Mouse (Mus musculus) thymus, adult 18-20 months (tissue): ENCODE measurements around the gene Gm20425.
"Not testable (repeated sequence)": the region's sequence is repeated elsewhere in the genome, so short reads cannot be mapped to it uniquely, and the experiment has no call there.

ENCODE experiments used
- DNase-seq, 2 experiments: peaks; one replicate each; pipeline ENCODE4 v3.0.0; 2022; ENCODE audit warnings: mixed read lengths in 2 of 2

Gm20425 gene

GRCm38 (mm10) chr9:103224721-103225120 is 5.4 kb downstream of the Gm20425 start:
- no peak for DNase-seq

DNA sequence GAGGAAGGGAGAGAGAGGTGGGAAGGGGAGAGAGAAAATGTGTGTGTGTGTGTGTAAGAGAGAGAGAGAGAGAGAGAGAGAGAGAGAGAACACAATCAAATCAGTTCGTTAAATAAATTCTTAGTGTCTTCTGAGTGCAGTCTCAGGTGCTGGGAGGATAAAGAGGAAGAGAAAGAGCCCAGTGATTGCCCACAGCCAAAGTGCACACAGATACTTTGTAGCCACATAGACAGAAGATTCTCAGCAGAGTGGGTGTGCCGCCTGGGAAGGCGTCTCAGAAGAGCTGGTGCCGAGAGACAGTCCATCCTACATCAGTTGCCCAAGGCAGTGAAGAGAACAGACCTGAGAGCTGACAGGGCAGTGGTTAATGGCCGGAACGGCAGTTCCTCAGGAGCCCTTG is 15.8 kb downstream of the Gm20425 start:
- no peak for DNase-seq

DNA sequence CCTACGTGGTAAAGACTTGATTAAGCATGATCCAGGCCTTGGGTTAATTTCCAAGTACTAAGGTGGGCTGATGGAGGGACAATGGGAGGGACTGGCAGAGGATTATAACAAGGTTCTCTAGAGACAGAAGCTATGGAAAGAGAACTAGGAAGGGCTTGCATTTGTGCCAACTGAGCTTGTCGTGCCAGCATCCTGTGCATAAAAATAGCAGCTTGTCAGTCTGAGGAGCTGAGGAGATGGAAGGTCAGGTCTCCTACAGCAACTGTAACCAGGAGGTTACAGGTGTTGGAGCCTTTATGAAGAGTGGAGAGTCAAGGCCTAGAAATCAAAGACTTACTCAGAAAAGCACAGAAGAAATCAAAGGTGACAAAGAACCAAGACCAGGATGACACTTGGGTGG is 16.5 kb downstream of the Gm20425 start:
- no peak for DNase-seq

GRCm38 (mm10) chr9:103212654-103213420 is 17.3 kb downstream of the Gm20425 start:
- DNase-seq = no peak

DNA sequence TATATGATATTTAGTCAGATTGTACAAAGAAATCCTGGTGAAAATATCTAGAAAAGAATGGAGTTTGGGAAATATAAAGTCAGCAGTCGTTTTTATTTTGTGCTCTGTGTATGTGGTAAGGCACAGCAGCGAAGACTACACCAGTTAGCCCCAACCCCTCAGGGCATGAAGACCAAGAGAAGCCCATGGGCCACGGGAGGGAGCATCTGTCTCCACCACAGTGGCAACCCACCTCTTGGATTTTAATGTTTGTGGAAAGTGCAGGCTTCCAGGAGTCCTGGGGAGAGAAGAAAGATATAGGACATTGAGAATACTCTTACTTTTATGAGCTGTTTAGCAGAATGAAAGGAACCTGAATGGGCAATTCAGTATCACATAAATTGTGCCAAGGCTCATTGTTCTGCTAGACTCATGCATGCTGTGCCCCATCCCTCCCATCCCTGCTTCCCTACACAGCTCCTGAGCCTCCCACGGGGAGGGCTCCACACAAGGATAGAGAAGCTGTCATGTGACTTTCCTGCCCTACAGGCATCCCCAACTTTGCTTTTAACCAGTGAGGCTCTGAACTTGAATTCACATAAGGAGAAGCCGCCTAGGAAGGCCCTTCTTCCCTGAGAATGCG is 21.2 kb downstream of the Gm20425 start:
- DNase-seq = no peak

DNA sequence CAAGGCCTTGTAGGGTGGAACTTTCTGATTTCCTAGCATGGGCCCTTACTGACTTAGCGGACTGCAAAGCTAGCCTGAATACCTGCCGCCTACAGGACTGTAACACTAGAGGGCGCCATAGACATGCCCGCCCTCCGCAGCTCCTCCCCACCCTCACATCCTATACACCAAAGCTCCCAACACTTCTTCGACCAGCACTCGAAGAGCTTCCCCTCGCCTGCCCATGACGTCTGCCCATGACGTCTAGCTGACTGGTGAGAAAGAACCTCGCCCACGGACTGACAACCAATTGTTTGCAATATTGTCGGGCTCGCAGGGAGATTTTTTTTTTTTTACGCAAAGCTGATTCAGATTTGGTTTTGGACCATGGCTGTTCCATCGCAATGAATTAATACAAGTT is 22.3 kb downstream of the Gm20425 start:
- DNase-seq = peak; percentile 51 to 68

GRCm38 (mm10) chr9:103205786-103206185 is 24.3 kb downstream of the Gm20425 start:
- no peak for DNase-seq

DNA sequence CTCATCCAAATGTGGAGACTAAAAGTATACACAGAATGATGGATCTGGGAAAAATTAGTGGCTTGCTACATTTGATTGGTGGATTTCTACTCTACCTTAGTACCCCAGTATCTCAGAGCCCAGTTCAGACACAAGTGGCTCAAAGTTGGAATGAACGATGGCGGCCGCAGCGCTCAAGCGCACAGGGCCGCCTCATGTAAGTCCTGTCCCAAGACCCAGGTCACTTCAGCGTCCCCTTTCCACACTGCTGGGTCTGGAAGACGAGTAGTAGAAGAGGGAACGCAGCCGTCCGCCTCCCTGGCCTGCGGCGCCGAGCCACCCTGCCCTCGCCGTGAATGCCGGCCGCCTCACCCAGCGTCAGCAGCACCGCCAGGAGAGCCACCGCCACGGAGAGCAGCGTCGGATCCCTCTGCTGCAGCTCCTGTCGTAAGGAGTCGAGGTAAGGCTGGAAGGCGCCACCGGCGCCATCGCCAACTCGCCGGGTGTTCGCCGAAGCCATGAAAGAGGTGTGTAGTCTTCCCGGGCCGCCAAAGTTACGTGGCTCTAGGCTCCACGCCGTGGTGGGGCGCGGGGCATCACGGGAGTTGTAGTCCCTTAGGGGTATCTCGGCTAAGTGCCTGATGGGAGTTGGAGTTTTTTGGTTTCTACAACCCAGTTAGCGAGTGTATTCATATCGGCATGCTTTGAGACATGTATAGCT is 28.4 kb downstream of the Gm20425 start, which contains the start of gene Srprb:
TSS of gene Srprb (minus strand) at position 577 of the 700 bp plus-strand sequence.
- peak; percentile 86 to 87 for DNase-seq

- DNase-seq = no peak
These were observed 41.7 kb downstream of the Gm20425 start for GRCm38 (mm10) chr9:103188416-103188815.

DNA sequence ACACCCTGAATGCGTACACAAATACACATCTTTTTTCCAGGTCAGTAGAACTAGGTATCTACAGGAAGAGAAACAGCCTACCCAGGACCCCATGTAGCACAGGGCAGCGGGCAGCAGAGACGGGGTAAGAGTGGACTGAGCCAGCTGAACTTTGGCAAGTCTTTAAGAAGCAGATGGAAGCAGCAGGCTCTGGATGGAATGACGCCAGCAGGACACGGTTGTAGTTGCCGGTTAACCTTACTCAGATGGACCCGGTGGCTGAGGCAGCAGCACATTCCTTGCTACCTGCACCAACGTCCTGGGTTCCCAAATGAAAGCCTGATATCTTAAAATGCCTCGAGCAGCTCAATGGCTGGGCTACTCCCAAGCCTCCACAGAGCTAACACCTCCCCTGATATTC is 43.4 kb downstream of the Gm20425 start:
- DNase-seq = no peak

DNA sequence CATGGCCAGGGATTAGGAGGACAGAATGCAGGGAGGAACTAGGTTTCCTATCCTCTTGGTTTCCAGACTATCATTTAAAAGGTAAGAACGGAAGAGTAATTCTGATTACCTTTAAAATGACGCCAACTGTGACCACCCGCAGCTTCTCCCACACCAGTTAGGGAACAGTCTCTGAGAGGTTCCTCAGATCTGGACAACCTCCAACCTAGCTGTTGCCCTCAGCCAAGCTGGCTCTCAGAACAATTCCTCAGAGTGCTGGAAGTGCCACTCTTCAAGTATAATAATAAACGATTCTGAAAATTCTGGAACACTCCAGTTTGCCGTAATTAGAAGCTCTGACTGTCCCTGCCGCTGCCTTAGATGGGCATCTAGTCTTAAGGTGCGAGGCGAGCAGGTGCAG is 44.2 kb downstream of the Gm20425 start:
- DNase-seq = no peak

- no peak for DNase-seq
These were observed 45.3 kb downstream of the Gm20425 start for GRCm38 (mm10) chr9:103184855-103185254.

DNA sequence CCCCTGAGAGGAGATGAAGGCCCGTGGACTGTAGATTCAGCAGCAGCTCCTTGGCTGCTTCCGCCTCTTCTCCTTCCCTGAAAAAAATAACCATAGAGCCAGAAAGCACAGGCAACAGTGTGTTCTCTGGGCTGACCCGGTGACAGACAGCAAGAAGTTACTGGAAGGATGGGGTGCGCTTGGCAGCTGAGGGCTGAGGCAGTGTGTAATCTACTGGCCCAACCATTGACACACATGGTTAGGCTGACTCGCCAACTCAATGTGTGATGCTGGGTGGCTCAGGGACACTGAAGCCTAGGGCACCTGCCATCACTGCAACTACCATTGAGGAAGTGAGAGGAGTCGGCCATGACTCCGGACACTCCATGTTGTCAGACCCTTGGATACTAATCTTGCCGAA is 48.2 kb downstream of the Gm20425 start:
- DNase-seq = no peak

GRCm38 (mm10) chr9:103180807-103181565 is 49.1 kb downstream of the Gm20425 start:
- DNase-seq = peak; percentile 28 to 30

GRCm38 (mm10) chr9:103180303-103180702 is 49.8 kb downstream of the Gm20425 start:
- no peak for DNase-seq

- no peak for DNase-seq
These were observed 54.4 kb downstream of the Gm20425 start for GRCm38 (mm10) chr9:103175692-103176091.

- no peak for DNase-seq
These were observed 55.2 kb downstream of the Gm20425 start for GRCm38 (mm10) chr9:103174771-103175519.

DNA sequence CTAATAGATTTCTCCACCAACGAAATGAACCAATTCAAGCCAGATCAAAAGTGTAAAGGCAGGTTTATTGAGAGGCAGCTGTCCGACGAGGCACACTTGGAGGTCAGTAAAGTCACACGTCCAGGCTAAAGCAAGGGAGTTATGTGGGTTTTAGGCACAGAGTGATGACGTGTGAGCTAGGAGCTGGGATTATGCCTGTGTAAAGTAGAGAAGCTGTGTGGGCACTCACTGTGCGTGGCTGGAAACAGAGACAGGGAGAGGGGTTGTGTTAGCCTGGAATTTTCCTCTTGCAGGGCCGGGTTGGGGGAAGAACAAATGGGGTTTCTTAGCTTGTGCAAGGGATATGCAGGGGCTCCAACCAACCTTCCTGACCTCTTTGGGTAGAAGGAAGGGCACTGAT is 61.3 kb downstream of the Gm20425 start:
- DNase-seq = no peak

- DNase-seq = no peak
These were observed 62.1 kb downstream of the Gm20425 start for GRCm38 (mm10) chr9:103168046-103168445.

GRCm38 (mm10) chr9:103163806-103164205 is 66.3 kb downstream of the Gm20425 start:
- DNase-seq = no peak

- DNase-seq = not testable (repeated sequence)
These were observed 74.9 kb downstream of the Gm20425 start for GRCm38 (mm10) chr9:103155158-103155557.

DNA sequence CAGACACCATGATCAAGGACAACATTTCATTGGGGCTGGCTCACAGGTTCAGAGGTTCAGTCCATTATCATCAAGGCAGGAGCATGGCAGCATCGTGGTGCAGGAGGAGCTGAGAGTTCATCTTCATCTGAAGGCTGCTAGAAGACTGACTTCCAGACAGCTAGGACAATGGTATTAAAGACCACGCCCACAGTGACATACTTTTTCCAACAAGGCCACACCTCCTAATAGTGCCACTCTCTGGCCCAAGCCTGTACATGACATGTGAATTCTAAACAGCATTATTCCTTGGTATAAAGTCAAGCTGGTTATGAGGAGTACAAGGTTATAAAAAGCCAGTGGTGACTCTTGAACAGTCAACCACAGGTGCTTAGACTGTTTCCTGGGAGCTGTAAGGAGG is 75.5 kb downstream of the Gm20425 start:
- DNase-seq = no peak
